In the genomic region with DNA sequence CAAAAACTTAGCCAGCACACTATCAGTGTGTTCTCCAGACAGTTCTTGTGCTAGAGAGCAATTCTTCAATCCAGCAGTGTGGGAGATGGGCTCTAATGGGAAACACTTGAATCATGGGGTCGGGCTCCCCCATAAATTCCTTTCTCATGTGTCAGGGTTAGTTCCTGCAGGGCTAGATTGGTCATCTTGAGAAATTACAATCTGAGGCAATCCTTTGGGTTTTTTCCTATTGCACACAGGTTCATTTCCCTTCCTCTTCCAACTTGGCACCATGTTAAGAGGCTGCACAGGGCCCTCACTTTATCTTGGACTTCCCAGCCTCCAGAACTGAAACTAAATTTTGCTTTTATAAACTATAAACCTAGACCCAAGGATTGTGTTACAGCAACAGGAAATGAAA, we compare ENCODE assay signal across 31 mouse cellular contexts. TPM values are rescaled to one million over a fixed set of nuclear protein-coding genes. Genes with fewer than 3 reads are reported as not detected.
DNase-seq lines count a peak whose midpoint lies in the region; ATAC-seq and TF ChIP-seq lines count a peak whose summit lies in the region.
"Had no signal": no experiment of that assay in that cellular context is flagged by ENCODE, and none has a peak within 500 bp of the region (broad histone marks: within the 10 kb centered on the region; RNA-seq: fewer than 3 reads in every experiment).

No protein-coding gene starts in this region.

- no peak for TF ChIP-seq POLR2A in bone marrow macrophage, adult 2 months (IDR thresholded peaks at IDR 0.05; ENCODE audit: borderline replicate concordance, low read depth, low read length)

- H3K27me3 ChIP-seq in intestine, embryonic 14.5 days (replicated peaks; ENCODE audit: control insufficient read depth, insufficient read depth, low read length) = no peaks in the 10 kb centered on the region
- H3K27me3 ChIP-seq in intestine, embryonic 16.5 days (replicated peaks; ENCODE audit: control insufficient read depth, insufficient read depth, low read length) = no peaks in the 10 kb centered on the region
- H3K27me3 ChIP-seq: forebrain, embryonic 15.5 days; heart, embryonic 15.5 days; hindbrain, embryonic 13.5 days; limb, embryonic 15.5 days; neural tube, embryonic 12.5 days had no signal

- H3K27ac ChIP-seq in intestine, embryonic 14.5 days (ENCODE audit: low read depth) = no peak overlapping the region
- no peak overlapping the region; the same call in 1 of the 2 replicates for H3K27ac ChIP-seq in intestine, embryonic 16.5 days (ENCODE audit: low read length)
- H3K27ac ChIP-seq in bone marrow macrophage, adult 2 months (ENCODE audit: insufficient read depth, low read depth, low read length) = peak overlapping the region; percentile 56
- H3K27ac ChIP-seq: forebrain, embryonic 10.5 days; forebrain, embryonic 15.5 days; heart, embryonic 10.5 days; heart, embryonic 15.5 days; hindbrain, embryonic 13.5 days; limb, embryonic 10.5 days; limb, embryonic 15.5 days; neural tube, embryonic 12.5 days had no signal

- DNase-seq in intestine, embryonic 14.5 days (ENCODE audit: low spot score) = no peak
- peak; percentile 60 for DNase-seq in 3T3-L1 (ENCODE audit: low read depth, low spot score)
- no peak for DNase-seq in frontal cortex, postnatal 10 days (ENCODE audit: low spot score in 2 of 2)
- DNase-seq: adrenal gland, adult 8-10 months; cerebellum, adult 8-10 months; cerebellum, postnatal 25 days; heart, postnatal 4 days; kidney, adult 9 months; kidney, postnatal 10 days; layer of hippocampus, adult 9-11 months; liver, postnatal 0 days; right cerebral cortex, adult 18-20 months; spleen, adult 18-20 months; thymus, adult 2 months; thymus, postnatal 36 days had no signal

- H3K36me3 ChIP-seq in intestine, embryonic 14.5 days (ENCODE audit: control insufficient read depth, insufficient read depth, low read length) = peaks cover 28% of the 10 kb centered on the region
- H3K36me3 ChIP-seq in intestine, embryonic 16.5 days (ENCODE audit: control insufficient read depth, insufficient read depth, low read length) = peaks cover 12% of the 10 kb centered on the region

- 0 out of 2 replicates have a peak, but pooled peaks have one; percentile 37 for ATAC-seq in intestine, embryonic 14.5 days (replicated peaks; ENCODE audit: low FRiP score, low TSS enrichment, low read depth)
- ATAC-seq in intestine, embryonic 16.5 days = no peak
- ATAC-seq in monocyte, adult 5-6 weeks (replicated peaks; ENCODE audit: insufficient number of reproducible peaks, low FRiP score, low TSS enrichment, poor library complexity, severe bottlenecking) = peak; percentile 41; the same call in 1 of the 2 replicates
- no peak for ATAC-seq in frontal cortex, adult (ENCODE audit: low TSS enrichment)
- ATAC-seq: activated CD4-positive, CD25-positive, alpha-beta regulatory T cell, adult 4 months; forebrain, embryonic 15.5 days; liver, postnatal 0 days; midbrain, embryonic 16.5 days had no signal

- no peak overlapping the region for H3K4me2 ChIP-seq in intestine, embryonic 14.5 days (ENCODE audit: low read length)
- H3K4me2 ChIP-seq in intestine, embryonic 16.5 days (ENCODE audit: low read depth, low read length) = no peak overlapping the region
- H3K4me2 ChIP-seq: forebrain, embryonic 15.5 days; heart, embryonic 15.5 days; hindbrain, embryonic 13.5 days; limb, embryonic 15.5 days; midbrain, embryonic 11.5 days; neural tube, embryonic 12.5 days had no signal

- peaks cover 5% of the 10 kb centered on the region; the same call in 1 of the 2 replicates for H3K4me1 ChIP-seq in intestine, embryonic 14.5 days (replicated peaks; ENCODE audit: control insufficient read depth, insufficient read depth, low read length)
- H3K4me1 ChIP-seq in intestine, embryonic 16.5 days (ENCODE audit: control insufficient read depth, insufficient read depth, low read length) = peaks cover 7% of the 10 kb centered on the region
- peaks cover 10% of the 10 kb centered on the region for H3K4me1 ChIP-seq in bone marrow macrophage, adult 2 months (ENCODE audit: control insufficient read depth, insufficient read depth, low read length)
- H3K4me1 ChIP-seq: forebrain, embryonic 15.5 days; hindbrain, embryonic 13.5 days; limb, embryonic 10.5 days; limb, embryonic 15.5 days; neural tube, embryonic 12.5 days had no signal

- H3K9me3 ChIP-seq in intestine, embryonic 14.5 days (ENCODE audit: control insufficient read depth, low read length) = no peaks in the 10 kb centered on the region
- H3K9me3 ChIP-seq in intestine, embryonic 16.5 days (ENCODE audit: control insufficient read depth, low read length) = 0 out of 2 replicates have a peak, but pooled peaks cover 5% of the 10 kb centered on the region
- H3K9me3 ChIP-seq: forebrain, embryonic 15.5 days; heart, embryonic 10.5 days; heart, embryonic 15.5 days; hindbrain, embryonic 13.5 days; limb, embryonic 10.5 days; limb, embryonic 15.5 days; neural tube, embryonic 12.5 days had no signal

- WGBS in intestine, embryonic 14.5 days = 46% methylated on average over 1 of the region's 1 CpGs
- WGBS in intestine, embryonic 16.5 days = 50% methylated on average over 1 of the region's 1 CpGs

- no peak overlapping the region for H3K4me3 ChIP-seq in intestine, embryonic 14.5 days (ENCODE audit: low read depth, low read length)
- H3K4me3 ChIP-seq in intestine, embryonic 16.5 days (ENCODE audit: low read length) = no peak overlapping the region
- H3K4me3 ChIP-seq in bone marrow macrophage, adult 2 months (ENCODE audit: insufficient read depth, low read length) = no peak overlapping the region
- H3K4me3 ChIP-seq: forebrain, embryonic 10.5 days; forebrain, embryonic 15.5 days; heart, embryonic 10.5 days; heart, embryonic 15.5 days; hindbrain, embryonic 13.5 days; limb, embryonic 10.5 days; limb, embryonic 15.5 days; myocyte; neural tube, embryonic 12.5 days had no signal

- TF ChIP-seq CTCF in bone marrow macrophage, adult 2 months (IDR thresholded peaks at IDR 0.05; ENCODE audit: low read depth, low read length) = no peak

- H3K9ac ChIP-seq in intestine, embryonic 14.5 days (ENCODE audit: low read length) = no peak overlapping the region
- H3K9ac ChIP-seq in intestine, embryonic 16.5 days (ENCODE audit: low read depth, low read length) = no peak overlapping the region
- H3K9ac ChIP-seq: forebrain, embryonic 15.5 days; heart, embryonic 15.5 days; hindbrain, embryonic 13.5 days; limb, embryonic 15.5 days; liver, postnatal 0 days; neural tube, embryonic 12.5 days had no signal

RNA-seq across cellular contexts. Expression of a gene that starts 31.0 kb away (rescaled TPM):
- 75.2 and 88.0 TPM in 2 replicates for polyA plus RNA-seq in intestine, embryonic 14.5 days (2014; fragmentation: Nextera tagmentation; extraction: Ambion mirVana)
- polyA plus RNA-seq in intestine, embryonic 16.5 days (2015; fragmentation: Nextera tagmentation; extraction: Ambion mirVana) = 68.1 and 71.9 TPM in 2 replicates
- polyA plus RNA-seq in bone marrow macrophage, adult 2 months (2012; ENCODE audit: insufficient read depth, insufficient read length, missing spikeins) = 52.7 and 61.6 TPM in 2 replicates
- total RNA-seq in monocyte, adult 5-6 weeks (2017) = 144 to 183 TPM (median 159 TPM) in 3 replicates

Comparison
In these comparisons a context has a peak if more than half of its experiments do, and no peak if none do; other contexts are left out.
1. ATAC-seq: peak in intestine, embryonic 14.5 days (single experiment) and monocyte, adult 5-6 weeks (single experiment); none in intestine, embryonic 16.5 days (single experiment) and frontal cortex, adult (single experiment).